Mouse (Mus musculus) heart, embryonic 11.5 days (tissue): Measurements from ENCODE around the gene Ntf3. TPM values are rescaled to one million over a fixed set of nuclear protein-coding genes. Genes with fewer than 3 reads are reported as not detected.

Experiments used
- ATAC-seq: fragments of 200-750 bp; cut with Nextera tagmentation; replicated peaks from 2 replicates; pipeline ENCODE4 v1.8.0; 2017; ENCODE audit warnings: moderate library complexity; ENCODE audit not compliant: insufficient number of reproducible peaks, low FRiP score, low TSS enrichment
- H3K27ac ChIP-seq: fragments of 300-500 bp; sonication (generic); 2 replicates; pipeline ENCODE4 v1.5.1; 2014; ENCODE audit warnings: mild to moderate bottlenecking, low read depth, low read length
- H3K27me3 ChIP-seq: fragments of 300-500 bp; sonication (generic); 2 replicates; pipeline ENCODE4 v1.6.1; 2014; ENCODE audit warnings: mild to moderate bottlenecking, low read length, mixed read lengths; ENCODE audit not compliant: control insufficient read depth, insufficient read depth
- H3K36me3 ChIP-seq: fragments of 300-500 bp; sonication (generic); 2 replicates; pipeline ENCODE4 v1.6.1; 2014; ENCODE audit warnings: mild to moderate bottlenecking, low read length, moderate library complexity, mixed read lengths; ENCODE audit not compliant: control insufficient read depth, insufficient read depth
- H3K4me1 ChIP-seq: fragments of 300-500 bp; sonication (generic); 2 replicates; pipeline ENCODE4 v1.6.1; 2014; ENCODE audit warnings: low read length; ENCODE audit not compliant: control insufficient read depth, insufficient read depth
- H3K4me2 ChIP-seq: fragments of 300-500 bp; sonication (generic); 2 replicates; pipeline ENCODE4 v1.6.1; 2014; ENCODE audit warnings: mild to moderate bottlenecking, moderate library complexity
- H3K4me3 ChIP-seq: fragments of 300-500 bp; sonication (generic); 2 replicates; pipeline ENCODE4 v1.5.1; 2014; ENCODE audit warnings: low read depth, low read length
- H3K9ac ChIP-seq: fragments of 300-500 bp; sonication (generic); 2 replicates; pipeline ENCODE4 v1.6.1; 2014; ENCODE audit warnings: mild to moderate bottlenecking, low read depth, low read length, moderate library complexity
- H3K9me3 ChIP-seq: fragments of 300-500 bp; sonication (generic); replicated peaks from 2 replicates; pipeline ENCODE4 v1.6.1; 2016; ENCODE audit warnings: low read length; ENCODE audit not compliant: control insufficient read depth
- WGBS: fragments of 180-500 bp; shearing (Covaris S2); extraction: QIAGEN DNeasy Blood & Tissue Kit; methylation state at CpG from one replicate; pipeline ENCODE4 v1.1.7; 2014; ENCODE audit not compliant: insufficient replicate concordance; 5-methylcytosine and 5-hydroxymethylcytosine counted together
- polyA plus RNA-seq: library from polyadenylated mRNA; unstranded; fragments of >200 nt; fragmentation: Nextera tagmentation; extraction: Ambion mirVana; gene quantifications from 2 replicates; pipeline ENCODE4 v1.2.1, GENCODE M21; 2014

Ntf3 gene
- polyA plus RNA-seq, 1 experiment from 2014 or later = 8.6 TPM

GRCm38 (mm10) chr6:126107398-126107797, 59.3 kb downstream of the Ntf3 start:
- H3K9ac ChIP-seq = no peak overlapping the region
- no peak for ATAC-seq
- 72% methylated on average over 2 of the region's 2 CpGs for WGBS
- no peaks in the 10 kb centered on the region for H3K27me3 ChIP-seq
- no peaks in the 10 kb centered on the region for H3K36me3 ChIP-seq
- no peak overlapping the region for H3K4me3 ChIP-seq
- H3K4me2 ChIP-seq = no peak overlapping the region
- no peak overlapping the region for H3K27ac ChIP-seq
- no peaks in the 10 kb centered on the region for H3K9me3 ChIP-seq
- peaks cover 7% of the 10 kb centered on the region for H3K4me1 ChIP-seq

- H3K9me3 ChIP-seq = no peaks in the 10 kb centered on the region
- H3K27me3 ChIP-seq = no peaks in the 10 kb centered on the region
- no peak overlapping the region for H3K27ac ChIP-seq
- no peaks in the 10 kb centered on the region for H3K36me3 ChIP-seq
- H3K4me3 ChIP-seq = no peak overlapping the region
- H3K4me2 ChIP-seq = no peak overlapping the region
- ATAC-seq = no peak
- WGBS = 74% methylated on average over 2 of the region's 2 CpGs
- peaks cover 7% of the 10 kb centered on the region for H3K4me1 ChIP-seq
- H3K9ac ChIP-seq = no peak overlapping the region
Observed at GRCm38 (mm10) chr6:126106798-126107173, 59.9 kb downstream of the Ntf3 start.

GRCm38 (mm10) chr6:126106051-126106797, 60.5 kb downstream of the Ntf3 start:
- H3K4me1 ChIP-seq = peaks cover 7% of the 10 kb centered on the region
- WGBS = 70% methylated on average over 7 of the region's 7 CpGs
- no peaks in the 10 kb centered on the region for H3K27me3 ChIP-seq
- H3K4me2 ChIP-seq = no peak overlapping the region
- no peak for ATAC-seq
- no peak overlapping the region for H3K9ac ChIP-seq
- no peak overlapping the region; the same call in 1 of the 2 replicates for H3K27ac ChIP-seq
- no peak overlapping the region for H3K4me3 ChIP-seq
- no peaks in the 10 kb centered on the region for H3K36me3 ChIP-seq
- no peaks in the 10 kb centered on the region for H3K9me3 ChIP-seq

GRCm38 (mm10) chr6:126105083-126105740, 61.5 kb downstream of the Ntf3 start:
- no peak overlapping the region for H3K27ac ChIP-seq
- peaks cover 7% of the 10 kb centered on the region for H3K4me1 ChIP-seq
- H3K4me2 ChIP-seq = no peak overlapping the region
- no peaks in the 10 kb centered on the region for H3K27me3 ChIP-seq
- H3K4me3 ChIP-seq = no peak overlapping the region
- WGBS = 63% methylated on average over 12 of the region's 12 CpGs
- H3K9me3 ChIP-seq = no peaks in the 10 kb centered on the region
- H3K9ac ChIP-seq = no peak overlapping the region
- 0 out of 2 replicates have a peak, but pooled peaks cover 4% of the 10 kb centered on the region for H3K36me3 ChIP-seq
- ATAC-seq = no peak

- Histone ChIP-seq H3K4me1 (peaks cover 7% of the 10 kb centered on the region), H3K9me3 (no peaks in the 10 kb centered on the region), H3K27me3 (no peaks in the 10 kb centered on the region), H3K9ac (no peak overlapping the region), H3K4me2 (no peak overlapping the region), H3K36me3 (0 out of 2 replicates have a peak, but pooled peaks cover 4% of the 10 kb centered on the region), H3K4me3 (no peak overlapping the region), H3K27ac (no peak overlapping the region)
- no peak for ATAC-seq
- 71% methylated on average over 6 of the region's 6 CpGs for WGBS
Observed at GRCm38 (mm10) chr6:126102571-126102970, 64.1 kb downstream of the Ntf3 start.

- no peak overlapping the region for H3K4me2 ChIP-seq
- 92% methylated on average over 11 of the region's 11 CpGs for WGBS
- H3K9me3 ChIP-seq = no peaks in the 10 kb centered on the region
- no peak overlapping the region for H3K9ac ChIP-seq
- no peak overlapping the region for H3K27ac ChIP-seq
- H3K4me1 ChIP-seq = peaks cover 7% of the 10 kb centered on the region
- H3K36me3 ChIP-seq = 0 out of 2 replicates have a peak, but pooled peaks cover 4% of the 10 kb centered on the region
- H3K4me3 ChIP-seq = no peak overlapping the region
- no peak for ATAC-seq
- no peaks in the 10 kb centered on the region for H3K27me3 ChIP-seq
Observed at GRCm38 (mm10) chr6:126102007-126102406, 64.7 kb downstream of the Ntf3 start.

- 77% methylated on average over 1 of the region's 1 CpGs for WGBS
- Histone ChIP-seq H3K9ac (no peak overlapping the region), H3K9me3 (no peaks in the 10 kb centered on the region), H3K4me3 (no peak overlapping the region), H3K36me3 (0 out of 2 replicates have a peak, but pooled peaks cover 4% of the 10 kb centered on the region), H3K4me2 (no peak overlapping the region), H3K4me1 (peaks cover 8% of the 10 kb centered on the region), H3K27ac (no peak overlapping the region), H3K27me3 (no peaks in the 10 kb centered on the region)
- ATAC-seq = no peak
Observed at GRCm38 (mm10) chr6:126100579-126100978, 66.1 kb downstream of the Ntf3 start.

- H3K4me1 ChIP-seq = peaks cover 12% of the 10 kb centered on the region
- H3K4me3 ChIP-seq = no peak overlapping the region
- 78% methylated on average over 5 of the region's 5 CpGs for WGBS
- H3K4me2 ChIP-seq = no peak overlapping the region
- no peak overlapping the region for H3K9ac ChIP-seq
- no peak for ATAC-seq
- 0 out of 2 replicates have a peak, but pooled peaks cover 4% of the 10 kb centered on the region for H3K36me3 ChIP-seq
- no peak overlapping the region for H3K27ac ChIP-seq
- no peaks in the 10 kb centered on the region for H3K27me3 ChIP-seq
- H3K9me3 ChIP-seq = no peaks in the 10 kb centered on the region
Observed at GRCm38 (mm10) chr6:126097471-126097870, 69.2 kb downstream of the Ntf3 start.
